Mouse (Mus musculus) embryonic facial prominence, embryonic 14.5 days (tissue): Measurements from ENCODE around the gene Kpna6. TPM values are rescaled to one million over a fixed set of nuclear protein-coding genes. Genes with fewer than 3 reads are reported as not detected.

ENCODE experiments used
- ATAC-seq: fragments of 200-750 bp; cut with Nextera tagmentation; 2 replicates; pipeline ENCODE4 v1.8.0; 2017; ENCODE audit warnings: low read depth, moderate number of reproducible peaks, moderate TSS enrichment
- DNase-seq: peaks from one replicate; pipeline ENCODE4 v3.0.0-alpha.2; 2015; ENCODE audit warnings: low spot score
- H3K27ac ChIP-seq: fragments of 300-500 bp; sonication (generic); replicated peaks from 2 replicates; pipeline ENCODE4 v1.5.1; 2014; ENCODE audit warnings: low read depth, mild to moderate bottlenecking, low read length, moderate library complexity
- H3K27me3 ChIP-seq: fragments of 300-500 bp; sonication (generic); replicated peaks from 2 replicates; pipeline ENCODE4 v1.6.1; 2014; ENCODE audit warnings: low read length; ENCODE audit not compliant: control insufficient read depth, insufficient read depth
- H3K36me3 ChIP-seq: fragments of 300-500 bp; sonication (generic); 2 replicates; pipeline ENCODE4 v1.6.1; 2014; ENCODE audit warnings: low read length, mixed read lengths; ENCODE audit not compliant: control insufficient read depth, insufficient read depth
- H3K4me1 ChIP-seq: fragments of 300-500 bp; sonication (generic); 2 replicates; pipeline ENCODE4 v1.6.1; 2014; ENCODE audit warnings: antibody characterized with exemption, low read length; ENCODE audit not compliant: control insufficient read depth, insufficient read depth
- H3K4me2 ChIP-seq: fragments of 300-500 bp; sonication (generic); 2 replicates; pipeline ENCODE4 v1.6.1; 2014; ENCODE audit warnings: low read depth, mild to moderate bottlenecking, low read length, moderate library complexity, mixed read lengths
- H3K4me3 ChIP-seq: fragments of 300-500 bp; sonication (generic); 2 replicates; pipeline ENCODE4 v1.5.1; 2014; ENCODE audit warnings: low read depth, mild to moderate bottlenecking, low read length
- H3K9ac ChIP-seq: fragments of 300-500 bp; sonication (generic); 2 replicates; pipeline ENCODE4 v1.6.1; 2014; ENCODE audit warnings: low read depth, mild to moderate bottlenecking, low read length, moderate library complexity, mixed read lengths
- H3K9me3 ChIP-seq: fragments of 300-500 bp; sonication (generic); 2 replicates; pipeline ENCODE4 v1.6.1; 2016; ENCODE audit warnings: low read length; ENCODE audit not compliant: control insufficient read depth
- WGBS: fragments of 180-500 bp; shearing (Covaris S2); extraction: QIAGEN DNeasy Blood & Tissue Kit; methylation state at CpG from one replicate; pipeline ENCODE4 v1.1.7; 2014; 5-methylcytosine and 5-hydroxymethylcytosine counted together
- polyA plus RNA-seq: library from polyadenylated mRNA; unstranded; fragments of >200 nt; fragmentation: Nextera tagmentation; extraction: Ambion mirVana; gene quantifications from 2 replicates; pipeline ENCODE4 v1.2.1, GENCODE M21; 2014

Kpna6 gene
- polyA plus RNA-seq, 1 experiment from 2014 or later, result 14.8 TPM

- Histone ChIP-seq H3K36me3 (peaks cover 35% of the 10 kb centered on the region), H3K4me2 (peak within 1 kb of the TSS; percentile 89), H3K4me1 (peaks cover 18% of the 10 kb centered on the region), H3K9me3 (no peaks in the 10 kb centered on the region), H3K9ac (peak within 1 kb of the TSS; percentile 72), H3K27ac (peak within 1 kb of the TSS; percentile 93), H3K4me3 (peak within 1 kb of the TSS; percentile 59), H3K27me3 (no peaks in the 10 kb centered on the region)
- peak; percentile 16; the same call in 1 of the 2 replicates for ATAC-seq
- peak; percentile 73 for DNase-seq
- WGBS, result 1% methylated on average over 10 of the region's 10 CpGs
These were observed 48.9 kb downstream of the Kpna6 start, which contains the start of gene Ccdc28b for GRCm38 (mm10) chr4:129623681-129624091. Gene Ccdc28b (minus strand): TSS chr4:129623947.

GRCm38 (mm10) chr4:129622803-129623535 lies 49.6 kb downstream of the Kpna6 start:
- ATAC-seq (no peak), DNase-seq (no peak)
- Histone ChIP-seq H3K9ac (peak overlapping the region; percentile 72), H3K4me1 (peaks cover 22% of the 10 kb centered on the region), H3K4me2 (peak overlapping the region; percentile 89), H3K36me3 (peaks cover 27% of the 10 kb centered on the region), H3K27ac (peak overlapping the region; percentile 93), H3K9me3 (no peaks in the 10 kb centered on the region), H3K4me3 (peak overlapping the region; percentile 59), H3K27me3 (no peaks in the 10 kb centered on the region)
- 21% methylated on average over 8 of the region's 8 CpGs for WGBS

- H3K36me3 ChIP-seq, result peaks cover 23% of the 10 kb centered on the region
- 76% methylated on average over 11 of the region's 11 CpGs for WGBS
- peak overlapping the region; percentile 89 for H3K4me2 ChIP-seq
- no peaks in the 10 kb centered on the region for H3K27me3 ChIP-seq
- DNase-seq (no peak), ATAC-seq (no peak)
- peaks cover 23% of the 10 kb centered on the region for H3K4me1 ChIP-seq
- no peaks in the 10 kb centered on the region for H3K9me3 ChIP-seq
- H3K27ac ChIP-seq, result no peak overlapping the region
- 0 out of 2 replicates have a peak overlapping the region, but pooled peaks have one; percentile 59 for H3K4me3 ChIP-seq
- H3K9ac ChIP-seq, result peak overlapping the region; percentile 72; the same call in 1 of the 2 replicates
These were observed 50.3 kb downstream of the Kpna6 start for GRCm38 (mm10) chr4:129622120-129622802.

DNA sequence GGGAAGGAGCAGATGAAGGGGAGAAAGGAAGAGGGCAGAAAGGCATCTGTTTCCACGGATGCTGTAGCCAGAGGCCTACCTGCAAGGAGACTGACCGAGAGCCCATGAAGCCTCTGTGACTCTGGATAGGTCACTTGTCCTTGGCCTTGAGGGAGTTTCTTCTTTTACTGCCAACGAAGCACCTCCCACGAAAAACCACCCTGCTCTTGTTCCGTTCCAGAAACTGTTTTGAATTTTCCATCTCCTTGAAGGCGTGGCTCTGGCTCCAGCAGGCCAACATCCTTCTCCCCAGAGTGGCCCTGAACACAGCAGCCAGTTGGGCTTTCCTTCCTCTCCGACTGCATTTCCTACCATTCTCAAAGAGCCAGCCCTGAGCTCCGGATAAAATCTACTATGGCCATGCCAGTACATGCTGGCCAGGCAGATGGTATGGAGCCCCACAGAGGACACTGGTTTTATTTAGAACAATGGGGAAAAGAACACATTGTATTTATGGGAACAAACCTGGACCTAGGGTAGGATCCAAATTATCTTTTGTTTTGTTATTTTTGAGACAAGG lies 51.2 kb downstream of the Kpna6 start:
- Histone ChIP-seq H3K27ac (no peak overlapping the region), H3K4me1 (peaks cover 23% of the 10 kb centered on the region), H3K4me3 (no peak overlapping the region), H3K9ac (peak overlapping the region; percentile 39; the same call in 1 of the 2 replicates), H3K4me2 (no peak overlapping the region), H3K27me3 (no peaks in the 10 kb centered on the region), H3K9me3 (no peaks in the 10 kb centered on the region), H3K36me3 (peaks cover 23% of the 10 kb centered on the region)
- ATAC-seq, result no peak
- 75% methylated on average over 8 of the region's 8 CpGs for WGBS
- DNase-seq, result no peak

GRCm38 (mm10) chr4:129620419-129621282 lies 51.9 kb downstream of the Kpna6 start:
- Histone ChIP-seq H3K9me3 (no peaks in the 10 kb centered on the region), H3K4me3 (no peak overlapping the region), H3K27ac (no peak overlapping the region), H3K36me3 (peaks cover 23% of the 10 kb centered on the region), H3K9ac (peak overlapping the region; percentile 39; the same call in 1 of the 2 replicates), H3K27me3 (no peaks in the 10 kb centered on the region), H3K4me1 (peaks cover 23% of the 10 kb centered on the region), H3K4me2 (no peak overlapping the region)
- no peak for DNase-seq
- 85% methylated on average over 11 of the region's 11 CpGs for WGBS
- no peak for ATAC-seq

DNA sequence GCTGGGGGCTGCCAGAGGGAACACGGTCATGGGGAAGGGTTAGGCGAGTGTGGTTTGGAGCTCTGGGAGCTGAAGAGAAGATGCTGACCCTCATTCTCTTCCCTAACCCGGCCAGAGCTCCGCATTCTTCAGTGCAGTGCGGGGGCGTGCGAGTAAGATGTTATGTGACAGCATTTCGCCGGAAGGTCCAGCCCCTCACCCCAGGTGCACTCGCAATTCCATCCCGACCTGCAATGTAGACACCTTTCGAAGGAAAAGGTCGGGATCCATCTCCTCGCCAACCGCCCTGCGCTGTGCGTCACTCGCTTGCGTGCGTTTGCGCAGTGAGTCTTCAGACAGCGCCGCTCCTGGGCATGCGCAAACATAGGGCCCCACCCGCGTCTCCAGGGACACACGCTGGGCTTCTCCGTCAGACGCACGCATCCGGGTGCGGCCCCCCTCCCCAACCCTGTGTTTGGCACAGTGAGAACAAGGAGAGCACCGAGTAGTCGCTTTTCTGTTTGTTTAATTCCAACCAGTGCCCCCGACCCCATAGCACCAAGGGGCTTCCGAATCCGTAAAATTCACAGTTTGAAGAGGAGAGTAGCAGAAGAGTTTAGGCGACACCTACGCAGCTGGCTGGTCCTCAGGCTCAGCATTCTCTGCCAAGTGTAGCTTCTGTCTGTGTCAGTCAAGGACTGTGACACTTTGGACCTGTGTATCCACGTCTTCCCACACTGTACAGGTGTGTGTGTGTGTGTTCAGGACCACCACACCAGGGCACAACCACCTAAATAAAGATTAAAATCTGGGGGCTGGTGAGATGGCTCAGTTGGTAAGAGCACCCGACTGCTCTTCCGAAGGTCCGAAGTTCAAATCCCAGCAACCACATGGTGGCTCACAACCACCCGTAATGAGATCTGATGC lies 53.5 kb downstream of the Kpna6 start, which contains the start of gene Iqcc:
Gene Iqcc (minus strand): TSS at position 314 of the 906 bp plus-strand sequence.
- 4% methylated on average over 39 of the region's 44 CpGs for WGBS
- H3K9me3 ChIP-seq, result no peaks in the 10 kb centered on the region

DNA sequence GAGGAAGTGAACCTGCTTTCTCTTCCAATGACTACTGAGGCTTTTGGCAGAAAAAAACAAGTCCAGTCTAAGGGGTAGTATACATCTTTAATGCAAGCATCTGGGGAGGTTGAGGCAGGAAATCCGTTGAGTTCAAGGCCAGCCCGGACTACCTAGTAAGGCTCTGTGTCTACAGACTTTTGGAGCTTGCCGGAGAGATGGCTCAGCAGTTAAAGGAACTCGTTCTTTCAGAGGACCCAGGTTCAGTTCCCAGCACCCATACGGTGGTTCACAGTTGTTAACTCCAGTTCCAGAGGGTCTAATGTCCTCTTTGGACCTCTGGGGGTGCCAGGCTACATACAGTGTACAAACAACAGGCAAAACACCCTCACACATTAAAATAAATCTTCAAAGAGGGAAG lies 54.5 kb downstream of the Kpna6 start:
- peak overlapping the region; percentile 92; the same call in 1 of the 2 replicates for H3K27ac ChIP-seq
- ATAC-seq (no peak), DNase-seq (no peak)
- H3K9me3 ChIP-seq, result no peaks in the 10 kb centered on the region
- WGBS, result 97% methylated on average over 5 of the region's 5 CpGs
- H3K36me3 ChIP-seq, result peaks cover 26% of the 10 kb centered on the region
- peak overlapping the region; percentile 61 for H3K4me2 ChIP-seq
- H3K9ac ChIP-seq, result peak overlapping the region; percentile 87
- H3K4me3 ChIP-seq, result peak overlapping the region; percentile 74
- H3K4me1 ChIP-seq, result peaks cover 11% of the 10 kb centered on the region; the same call in 1 of the 2 replicates
- no peaks in the 10 kb centered on the region for H3K27me3 ChIP-seq

More for the DNA sequence above, 53.5 kb downstream of the Kpna6 start, which contains the start of gene Iqcc:
- Histone ChIP-seq H3K27ac (peak within 1 kb of the TSS; percentile 92), H3K9ac (peak within 1 kb of the TSS; percentile 87), H3K36me3 (peaks cover 23% of the 10 kb centered on the region), H3K27me3 (no peaks in the 10 kb centered on the region), H3K4me1 (peaks cover 11% of the 10 kb centered on the region; the same call in 1 of the 2 replicates), H3K4me3 (peak within 1 kb of the TSS; percentile 74), H3K4me2 (peak within 1 kb of the TSS; percentile 61)
- ATAC-seq, result peak; percentile 94
- peak; percentile 98 for DNase-seq
